Mouse (Mus musculus): ENCODE measurements around the gene Tmem245. TPM values are rescaled to one million over a fixed set of nuclear protein-coding genes. Genes with fewer than 3 reads are reported as not detected.

Gene Tmem245
- total and polyA plus RNA-seq, 2 experiments from 2014 or later = 23.7 to 68.4 TPM

- 84% methylated on average over 4 of the region's 4 CpGs for WGBS
- H3K9ac ChIP-seq (replicated peaks; ENCODE audit: low read depth, low read length) = no peak overlapping the region
- no peaks in the 10 kb centered on the region for H3K27me3 ChIP-seq (ENCODE audit: control insufficient read depth, insufficient read depth, low read length)
- H3K27ac ChIP-seq (ENCODE audit: low read depth) = no peak overlapping the region
- H3K4me3 ChIP-seq (ENCODE audit: low read depth, low read length) = no peak overlapping the region
- no peak overlapping the region for H3K4me2 ChIP-seq (ENCODE audit: low read depth, low read length)
- DNase-seq (ENCODE audit: low spot score) = no peak
- H3K36me3 ChIP-seq (replicated peaks; ENCODE audit: control insufficient read depth, insufficient read depth, low read length) = peaks cover 43% of the 10 kb centered on the region
- no peak for ATAC-seq (ENCODE audit: insufficient read depth, low read depth)
- no peak for TF ChIP-seq EP300 (IDR thresholded peaks at IDR 0.05; ENCODE audit: low read depth)
- no peak for TF ChIP-seq CTCF (IDR thresholded peaks at IDR 0.05; ENCODE audit: low read depth)
- peaks cover 34% of the 10 kb centered on the region for H3K4me1 ChIP-seq (ENCODE audit: control insufficient read depth, insufficient read depth)
- H3K9me3 ChIP-seq (replicated peaks; ENCODE audit: control insufficient read depth, low read length) = no peaks in the 10 kb centered on the region
These were observed 20.3 kb downstream of the Tmem245 start for GRCm38 (mm10) chr4:56926971-56927370.

DNA sequence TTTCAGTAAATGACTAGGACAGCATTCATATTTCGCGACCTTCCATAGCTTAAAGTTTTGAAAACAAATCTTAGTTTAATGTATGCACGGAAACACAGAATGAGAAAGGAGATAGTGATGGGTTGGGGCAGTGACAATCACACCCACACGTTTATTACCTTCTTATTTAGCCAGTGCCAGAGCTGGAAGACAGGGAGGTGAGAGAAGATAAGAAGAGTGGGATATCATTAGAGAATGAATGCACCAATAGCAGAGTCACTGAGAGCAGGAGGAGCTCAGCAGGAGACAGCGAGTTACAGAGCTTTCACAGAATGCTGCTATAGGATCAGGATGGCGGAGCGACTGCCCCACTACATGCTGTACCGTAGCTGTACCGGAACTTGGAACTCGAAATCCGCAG, 25.0 kb downstream of the Tmem245 start:
- Histone ChIP-seq H3K27me3 (ENCODE audit: control insufficient read depth, insufficient read depth, low read length) (no peaks in the 10 kb centered on the region), H3K27ac (ENCODE audit: low read depth) (no peak overlapping the region), H3K4me2 (ENCODE audit: low read depth, low read length) (no peak overlapping the region), H3K9ac (replicated peaks; ENCODE audit: low read depth, low read length) (no peak overlapping the region), H3K4me1 (ENCODE audit: control insufficient read depth, insufficient read depth) (no peaks in the 10 kb centered on the region), H3K36me3 (replicated peaks; ENCODE audit: control insufficient read depth, insufficient read depth, low read length) (peaks cover 60% of the 10 kb centered on the region), H3K9me3 (replicated peaks; ENCODE audit: control insufficient read depth, low read length) (no peaks in the 10 kb centered on the region), H3K4me3 (ENCODE audit: low read depth, low read length) (no peak overlapping the region)
- 86% methylated on average over 11 of the region's 11 CpGs for WGBS
- ATAC-seq (ENCODE audit: insufficient read depth, low read depth) = no peak
- TF ChIP-seq CTCF (IDR thresholded peaks at IDR 0.05; ENCODE audit: low read depth) (no peak), EP300 (IDR thresholded peaks at IDR 0.05; ENCODE audit: low read depth) (no peak)
- no peak for DNase-seq (ENCODE audit: low spot score)

- Histone ChIP-seq H3K36me3 (replicated peaks; ENCODE audit: control insufficient read depth, insufficient read depth, low read length) (peaks cover 56% of the 10 kb centered on the region), H3K4me3 (ENCODE audit: low read depth, low read length) (no peak overlapping the region), H3K4me2 (ENCODE audit: low read depth, low read length) (no peak overlapping the region), H3K27me3 (ENCODE audit: control insufficient read depth, insufficient read depth, low read length) (no peaks in the 10 kb centered on the region), H3K9me3 (replicated peaks; ENCODE audit: control insufficient read depth, low read length) (no peaks in the 10 kb centered on the region), H3K9ac (replicated peaks; ENCODE audit: low read depth, low read length) (no peak overlapping the region), H3K27ac (ENCODE audit: low read depth) (peak overlapping the region; percentile 36; the same call in 1 of the 2 replicates), H3K4me1 (ENCODE audit: control insufficient read depth, insufficient read depth) (no peaks in the 10 kb centered on the region)
- DNase-seq (ENCODE audit: low spot score) (no peak), ATAC-seq (ENCODE audit: insufficient read depth, low read depth) (no peak)
- TF ChIP-seq CTCF (IDR thresholded peaks at IDR 0.05; ENCODE audit: low read depth) (no peak), EP300 (IDR thresholded peaks at IDR 0.05; ENCODE audit: low read depth) (no peak)
- 88% methylated on average over 15 of the region's 15 CpGs for WGBS
These were observed 31.4 kb downstream of the Tmem245 start for GRCm38 (mm10) chr4:56915732-56916325.

GRCm38 (mm10) chr4:56914761-56915160, 32.5 kb downstream of the Tmem245 start:
- Histone ChIP-seq H3K36me3 (replicated peaks; ENCODE audit: control insufficient read depth, insufficient read depth, low read length) (peaks cover 64% of the 10 kb centered on the region), H3K27me3 (ENCODE audit: control insufficient read depth, insufficient read depth, low read length) (no peaks in the 10 kb centered on the region), H3K4me2 (ENCODE audit: low read depth, low read length) (no peak overlapping the region), H3K9ac (replicated peaks; ENCODE audit: low read depth, low read length) (no peak overlapping the region), H3K27ac (ENCODE audit: low read depth) (no peak overlapping the region; the same call in 1 of the 2 replicates), H3K4me3 (ENCODE audit: low read depth, low read length) (no peak overlapping the region), H3K9me3 (replicated peaks; ENCODE audit: control insufficient read depth, low read length) (no peaks in the 10 kb centered on the region), H3K4me1 (ENCODE audit: control insufficient read depth, insufficient read depth) (no peaks in the 10 kb centered on the region)
- 78% methylated on average over 1 of the region's 1 CpGs for WGBS
- no peak for ATAC-seq (ENCODE audit: insufficient read depth, low read depth)
- TF ChIP-seq EP300 (IDR thresholded peaks at IDR 0.05; ENCODE audit: low read depth) (no peak), CTCF (IDR thresholded peaks at IDR 0.05; ENCODE audit: low read depth) (no peak)
- DNase-seq (ENCODE audit: low spot score) = no peak

GRCm38 (mm10) chr4:56914338-56914737, 32.9 kb downstream of the Tmem245 start:
- H3K4me1 ChIP-seq (ENCODE audit: control insufficient read depth, insufficient read depth) = no peaks in the 10 kb centered on the region
- no peak for TF ChIP-seq EP300 (IDR thresholded peaks at IDR 0.05; ENCODE audit: low read depth)
- TF ChIP-seq CTCF (IDR thresholded peaks at IDR 0.05; ENCODE audit: low read depth) = no peak
- no peaks in the 10 kb centered on the region for H3K9me3 ChIP-seq (replicated peaks; ENCODE audit: control insufficient read depth, low read length)
- H3K9ac ChIP-seq (replicated peaks; ENCODE audit: low read depth, low read length) = no peak overlapping the region
- no peaks in the 10 kb centered on the region for H3K27me3 ChIP-seq (ENCODE audit: control insufficient read depth, insufficient read depth, low read length)
- WGBS = 88% methylated on average over 6 of the region's 6 CpGs
- DNase-seq (ENCODE audit: low spot score) = no peak
- peaks cover 68% of the 10 kb centered on the region for H3K36me3 ChIP-seq (replicated peaks; ENCODE audit: control insufficient read depth, insufficient read depth, low read length)
- no peak overlapping the region for H3K4me2 ChIP-seq (ENCODE audit: low read depth, low read length)
- H3K27ac ChIP-seq (ENCODE audit: low read depth) = no peak overlapping the region
- H3K4me3 ChIP-seq (ENCODE audit: low read depth, low read length) = no peak overlapping the region
- no peak for ATAC-seq (ENCODE audit: insufficient read depth, low read depth)

Data from heart, postnatal 0 days (tissue).